Comparison of ENCODE assay signal across 8 mouse cellular contexts in the genomic region with DNA sequence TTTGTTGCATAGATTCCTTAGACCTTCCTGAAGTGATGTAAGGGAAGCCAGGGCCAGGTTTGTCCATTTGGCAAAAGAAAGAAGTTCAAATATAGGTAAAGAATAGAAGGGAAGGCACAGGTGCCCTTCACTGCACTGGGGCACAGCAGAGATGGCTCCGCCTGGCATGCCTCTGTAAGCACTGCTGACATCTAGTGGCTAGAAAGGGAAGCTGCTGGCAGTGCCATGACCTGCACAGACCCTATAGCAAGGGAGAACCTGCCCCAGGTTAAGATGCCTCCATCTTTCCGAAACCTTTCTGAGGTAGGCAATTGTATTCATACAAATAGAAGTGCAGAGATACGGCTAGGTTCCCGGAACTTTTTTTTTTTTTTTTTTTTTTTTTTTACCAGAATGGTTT. TPM values are rescaled to one million over a fixed set of nuclear protein-coding genes. Genes with fewer than 3 reads are reported as not detected.
A peak's percentile ranks its signal among the peaks of the same experiment; 100 is the strongest.
DNase-seq lines count a peak whose midpoint lies in the region; ATAC-seq lines count a peak whose summit lies in the region.

No protein-coding gene starts in this region.

- ATAC-seq in inflammation-experienced regulatory T-cells, adult 6 months = peak; percentile 90

- peak; percentile 32 for DNase-seq in right cerebral cortex, adult 18-20 months
- no peak for DNase-seq in right cerebral cortex, postnatal 14 days
- DNase-seq in adrenal gland, adult 18-20 months (ENCODE audit: low spot score in 2 of 2) = peak; percentile 44 to 54
- DNase-seq in embryo, embryonic 10.5 days (ENCODE audit: low spot score) = peak; percentile 67
- peak; percentile 65 for DNase-seq in liver
- peak; percentile 53 to 64 for DNase-seq in natural killer cell, adult 2 months (ENCODE audit: low spot score in 2 of 2)
- peak; percentile 73 for DNase-seq in thymus, postnatal 14 days

RNA-seq across cellular contexts. Expression of gene Adcy7, which starts 27.9 kb away (rescaled TPM):
- total RNA-seq in adrenal gland, adult 18-20 months (2021) = 10 to 100 TPM in 1 of 2 experiments, 1 to 10 TPM in 1; 5.7 to 11.4 TPM
- polyA plus RNA-seq in inflammation-experienced regulatory T-cells, adult 6 months (2017; shearing (Covaris generic)) = 100 to 1,000 TPM in 1 of 3 experiments, 10 to 100 TPM in 2; 93.6 to 134 (median 97.2) TPM

RNA-seq across cellular contexts. Expression of gene Tent4b, which starts 45.3 kb away (rescaled TPM):
- 10 to 100 TPM; 30.2 to 31.4 TPM for total RNA-seq in adrenal gland, adult 18-20 months (2021)
- polyA plus RNA-seq in inflammation-experienced regulatory T-cells, adult 6 months (2017; shearing (Covaris generic)) = 10 to 100 TPM in 2 of 3 experiments, 1 to 10 TPM in 1; 9.6 to 15.0 (median 10.2) TPM
